Mouse (Mus musculus) kidney, embryonic 14.5 days (tissue): ENCODE data around the gene Fam163b. TPM values are rescaled to one million over a fixed set of nuclear protein-coding genes. Genes with fewer than 3 reads are reported as not detected.

Experiments used
- ATAC-seq: fragments of 200-750 bp; cut with Nextera tagmentation; 2 replicates; pipeline ENCODE4 v1.8.0; 2017; ENCODE audit warnings: moderate number of reproducible peaks, mild to moderate bottlenecking, moderate TSS enrichment, moderate library complexity; ENCODE audit not compliant: low FRiP score, low TSS enrichment
- H3K27ac ChIP-seq: fragments of 300-500 bp; sonication (generic); 2 replicates; pipeline ENCODE4 v1.5.1; 2014; ENCODE audit warnings: low read depth, mild to moderate bottlenecking, low read length, moderate library complexity, mixed read lengths
- H3K27me3 ChIP-seq: fragments of 300-500 bp; sonication (generic); 2 replicates; pipeline ENCODE4 v1.6.1; 2014; ENCODE audit warnings: mild to moderate bottlenecking, low read length; ENCODE audit not compliant: control insufficient read depth, insufficient read depth
- H3K36me3 ChIP-seq: fragments of 300-500 bp; sonication (generic); 2 replicates; pipeline ENCODE4 v1.6.1; 2014; ENCODE audit warnings: low read length, mixed read lengths; ENCODE audit not compliant: control insufficient read depth, insufficient read depth
- H3K4me1 ChIP-seq: fragments of 300-500 bp; sonication (generic); 2 replicates; pipeline ENCODE4 v1.6.1; 2014; ENCODE audit warnings: low read length, mixed read lengths; ENCODE audit not compliant: control insufficient read depth, insufficient read depth
- H3K4me2 ChIP-seq: fragments of 300-500 bp; sonication (generic); replicated peaks from 2 replicates; pipeline ENCODE4 v1.6.1; 2014; ENCODE audit warnings: low read depth, mild to moderate bottlenecking, low read length
- H3K4me3 ChIP-seq: fragments of 300-500 bp; sonication (generic); 2 replicates; pipeline ENCODE4 v1.5.1; 2014; ENCODE audit warnings: mild to moderate bottlenecking, low read length
- H3K9ac ChIP-seq: fragments of 300-500 bp; sonication (generic); 2 replicates; pipeline ENCODE4 v1.6.1; 2014; ENCODE audit warnings: low read depth, mild to moderate bottlenecking, low read length, moderate library complexity
- H3K9me3 ChIP-seq: fragments of 300-500 bp; sonication (generic); 2 replicates; pipeline ENCODE4 v1.6.1; 2016; ENCODE audit warnings: low read length; ENCODE audit not compliant: control insufficient read depth
- WGBS: fragments of 180-500 bp; shearing (Covaris S2); extraction: QIAGEN DNeasy Blood & Tissue Kit; methylation state at CpG from one replicate; pipeline ENCODE4 v1.1.7; 2014; 5-methylcytosine and 5-hydroxymethylcytosine counted together
- polyA plus RNA-seq: library from polyadenylated mRNA; unstranded; fragments of >200 nt; fragmentation: Nextera tagmentation; extraction: Ambion mirVana; gene quantifications from 2 replicates; pipeline ENCODE4 v1.2.1, GENCODE M21; 2014

The Fam163b gene
- polyA plus RNA-seq, 1 experiment from 2014 or later = not detected

DNA sequence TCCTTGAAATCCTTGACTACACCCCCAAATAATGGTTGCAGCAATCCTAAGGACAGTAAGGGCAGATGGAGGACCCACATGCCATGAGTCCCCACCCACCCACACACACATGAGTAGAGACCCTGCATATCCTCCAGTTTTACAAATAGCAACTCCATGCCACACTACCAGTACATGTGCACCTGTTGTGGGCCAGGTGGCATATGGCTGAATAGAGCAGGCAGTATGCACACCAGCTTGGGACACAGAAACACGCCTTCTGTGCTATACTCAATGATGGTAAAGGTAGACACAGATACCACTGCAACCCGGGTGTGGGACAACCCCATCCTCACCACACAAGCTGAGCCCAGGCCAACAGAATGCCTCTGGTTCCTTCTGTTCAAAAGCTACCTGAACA is 23.8 kb upstream of the Fam163b start:
- Histone ChIP-seq H3K4me2 (no peak overlapping the region), H3K9me3 (no peaks in the 10 kb centered on the region), H3K4me3 (no peak overlapping the region), H3K27ac (no peak overlapping the region), H3K27me3 (no peaks in the 10 kb centered on the region), H3K4me1 (no peaks in the 10 kb centered on the region), H3K36me3 (no peaks in the 10 kb centered on the region), H3K9ac (no peak overlapping the region)
- ATAC-seq = no peak
- 87% methylated on average over 2 of the region's 2 CpGs for WGBS

GRCm38 (mm10) chr2:27164796-27165590 is 22.7 kb upstream of the Fam163b start, which contains the start of gene Dbh:
Dbh (plus strand) TSS chr2:27165233.
- peak; percentile 39; the same call in 1 of the 2 replicates for ATAC-seq
- Histone ChIP-seq H3K9me3 (no peaks in the 10 kb centered on the region), H3K27ac (no peak within 1 kb of the TSS), H3K9ac (no peak within 1 kb of the TSS), H3K36me3 (no peaks in the 10 kb centered on the region), H3K4me2 (no peak within 1 kb of the TSS), H3K4me3 (no peak within 1 kb of the TSS), H3K27me3 (no peaks in the 10 kb centered on the region), H3K4me1 (no peaks in the 10 kb centered on the region)
- WGBS = 83% methylated on average over 12 of the region's 12 CpGs

GRCm38 (mm10) chr2:27163851-27164250 is 21.6 kb upstream of the Fam163b start:
- no peaks in the 10 kb centered on the region for H3K9me3 ChIP-seq
- no peak overlapping the region for H3K4me2 ChIP-seq
- no peak overlapping the region for H3K9ac ChIP-seq
- H3K36me3 ChIP-seq = no peaks in the 10 kb centered on the region
- no peaks in the 10 kb centered on the region for H3K4me1 ChIP-seq
- no peak overlapping the region for H3K27ac ChIP-seq
- H3K4me3 ChIP-seq = no peak overlapping the region
- H3K27me3 ChIP-seq = no peaks in the 10 kb centered on the region
- ATAC-seq = no peak
- 85% methylated on average over 5 of the region's 5 CpGs for WGBS

- no peak overlapping the region for H3K4me2 ChIP-seq
- ATAC-seq = no peak
- H3K27ac ChIP-seq = no peak overlapping the region
- H3K9ac ChIP-seq = no peak overlapping the region
- H3K4me3 ChIP-seq = no peak overlapping the region
- H3K4me1 ChIP-seq = no peaks in the 10 kb centered on the region
- no peaks in the 10 kb centered on the region for H3K36me3 ChIP-seq
- H3K9me3 ChIP-seq = no peaks in the 10 kb centered on the region
- no peaks in the 10 kb centered on the region for H3K27me3 ChIP-seq
- WGBS = 57% methylated on average over 11 of the region's 11 CpGs
These were observed 20.4 kb upstream of the Fam163b start for GRCm38 (mm10) chr2:27162656-27163055.

- Histone ChIP-seq H3K36me3 (no peaks in the 10 kb centered on the region), H3K27ac (no peak overlapping the region), H3K4me3 (no peak overlapping the region), H3K27me3 (no peaks in the 10 kb centered on the region), H3K4me1 (no peaks in the 10 kb centered on the region), H3K4me2 (no peak overlapping the region), H3K9ac (no peak overlapping the region), H3K9me3 (no peaks in the 10 kb centered on the region)
- WGBS = 90% methylated on average over 2 of the region's 2 CpGs
- no peak for ATAC-seq
These were observed 19.2 kb upstream of the Fam163b start for GRCm38 (mm10) chr2:27161526-27161925.

DNA sequence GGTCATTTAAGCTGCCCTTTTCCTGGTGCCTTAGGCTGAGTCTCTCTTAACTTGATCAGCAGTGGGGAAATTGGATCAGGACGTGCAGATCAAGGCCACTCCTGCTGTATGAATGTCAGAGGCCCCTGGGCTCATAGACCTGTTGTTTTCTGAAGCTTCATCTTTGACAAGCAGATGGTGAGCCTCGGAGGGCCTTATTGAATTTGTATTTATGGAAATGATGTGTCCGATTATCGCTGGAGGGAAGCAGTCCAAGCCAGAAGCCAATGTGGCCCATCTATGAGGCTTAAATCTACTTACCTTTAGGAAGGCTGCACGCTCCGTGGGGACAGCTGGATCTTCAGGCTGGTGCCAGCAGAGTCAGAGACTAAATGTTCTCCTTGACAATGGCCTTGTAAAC is 14.3 kb upstream of the Fam163b start:
- H3K36me3 ChIP-seq = no peaks in the 10 kb centered on the region
- 80% methylated on average over 6 of the region's 6 CpGs for WGBS
- ATAC-seq = no peak
- no peak overlapping the region for H3K27ac ChIP-seq
- no peak overlapping the region for H3K9ac ChIP-seq
- no peak overlapping the region for H3K4me2 ChIP-seq
- no peaks in the 10 kb centered on the region for H3K9me3 ChIP-seq
- H3K4me3 ChIP-seq = no peak overlapping the region
- no peaks in the 10 kb centered on the region for H3K27me3 ChIP-seq
- H3K4me1 ChIP-seq = no peaks in the 10 kb centered on the region

DNA sequence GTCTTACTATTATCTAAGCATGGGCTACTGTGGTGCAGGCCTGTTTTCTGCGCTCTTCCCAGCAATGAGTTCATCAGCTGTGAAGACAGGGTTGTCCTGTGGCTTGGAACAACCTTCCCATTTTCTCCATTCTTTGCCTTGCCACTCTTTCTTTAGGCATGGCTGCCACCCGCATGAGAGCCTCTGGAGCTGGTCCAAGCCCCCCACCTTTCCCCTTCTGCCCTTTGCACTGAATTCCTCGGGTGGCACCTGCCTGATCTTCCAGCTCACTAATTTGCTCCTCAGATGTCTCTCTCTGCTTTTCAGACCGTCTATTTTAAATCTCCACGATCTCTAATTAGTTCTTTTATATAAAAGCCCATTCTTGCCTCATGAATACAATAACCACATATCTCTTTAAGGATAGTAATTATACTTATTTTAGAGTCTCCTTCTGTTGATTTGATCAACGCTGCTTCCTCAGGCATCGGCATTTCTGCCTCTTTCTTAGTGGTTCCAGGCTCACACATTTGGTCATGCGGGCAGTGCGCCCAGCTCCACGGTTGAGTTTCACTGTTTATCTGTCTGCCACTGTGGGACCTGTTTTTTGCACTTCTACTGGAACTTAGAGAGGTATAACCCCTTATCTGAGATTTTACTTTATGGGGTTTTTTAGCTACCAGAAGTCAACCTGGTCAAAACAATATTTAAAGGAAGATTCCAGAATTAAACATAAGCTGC is 12.3 kb upstream of the Fam163b start:
- Histone ChIP-seq H3K9me3 (no peaks in the 10 kb centered on the region), H3K9ac (no peak overlapping the region), H3K4me1 (0 out of 2 replicates have a peak, but pooled peaks cover 1% of the 10 kb centered on the region), H3K27me3 (no peaks in the 10 kb centered on the region), H3K4me3 (no peak overlapping the region), H3K27ac (no peak overlapping the region), H3K4me2 (no peak overlapping the region), H3K36me3 (no peaks in the 10 kb centered on the region)
- WGBS = 76% methylated on average over 10 of the region's 10 CpGs
- ATAC-seq = no peak

DNA sequence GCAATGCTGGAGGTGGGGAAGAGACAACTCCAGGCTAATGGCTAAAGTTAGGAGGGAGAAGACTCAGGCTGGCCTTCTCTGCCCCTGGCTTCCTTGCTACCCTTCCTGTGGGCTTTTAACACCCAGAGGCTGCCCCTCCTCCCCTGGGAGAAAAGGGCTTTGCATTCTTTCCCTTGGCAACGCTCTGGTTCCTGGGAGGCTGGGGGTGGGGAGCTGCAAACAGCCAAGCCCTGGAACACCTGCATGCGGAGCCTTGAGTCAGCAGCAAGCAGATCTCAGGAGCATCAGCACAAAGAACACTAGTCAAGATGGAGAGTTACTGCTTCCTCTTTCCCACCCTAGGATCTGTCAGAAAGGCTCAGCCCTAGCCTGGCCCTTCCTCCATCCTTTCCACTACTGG is 7.2 kb upstream of the Fam163b start:
- no peak overlapping the region for H3K27ac ChIP-seq
- WGBS = 9% methylated on average over 2 of the region's 2 CpGs
- no peak for ATAC-seq

GRCm38 (mm10) chr2:27146840-27147239 is 4.5 kb upstream of the Fam163b start:
- WGBS = 68% methylated on average over 6 of the region's 6 CpGs
- no peak for ATAC-seq
- peaks cover 5% of the 10 kb centered on the region for H3K27me3 ChIP-seq
- no peaks in the 10 kb centered on the region for H3K9me3 ChIP-seq
- H3K27ac ChIP-seq = no peak overlapping the region
- H3K4me2 ChIP-seq = no peak overlapping the region
- no peaks in the 10 kb centered on the region for H3K36me3 ChIP-seq
- H3K4me3 ChIP-seq = no peak overlapping the region
- 0 out of 2 replicates have a peak, but pooled peaks cover 5% of the 10 kb centered on the region for H3K4me1 ChIP-seq
- H3K9ac ChIP-seq = no peak overlapping the region

More for the DNA sequence above, 7.2 kb upstream of the Fam163b start:
- H3K9me3 ChIP-seq = no peaks in the 10 kb centered on the region
- H3K4me2 ChIP-seq = no peak overlapping the region
- no peak overlapping the region for H3K4me3 ChIP-seq
- H3K36me3 ChIP-seq = no peaks in the 10 kb centered on the region
- H3K9ac ChIP-seq = no peak overlapping the region
- H3K27me3 ChIP-seq = no peaks in the 10 kb centered on the region
- H3K4me1 ChIP-seq = 0 out of 2 replicates have a peak, but pooled peaks cover 2% of the 10 kb centered on the region
